Mouse (Mus musculus) myocyte (in vitro differentiated cells): ENCODE measurements at regions not wholly inside any gene's neighbourhood (a gene's known extent, or its start where the extent isn't known, plus 50 kb on each side); places are given as distances from the start of the nearest gene placed in this dataset.

ENCODE experiments used
- H3K27me3 ChIP-seq: one replicate; pipeline ENCODE4 v1.6.1; 2011; ENCODE audit not compliant: control insufficient read depth, insufficient read depth, insufficient read length
- H3K36me3 ChIP-seq: one replicate; pipeline ENCODE4 v1.6.1; 2011; ENCODE audit not compliant: control insufficient read depth, insufficient read depth
- H3K4me2 ChIP-seq: one replicate; pipeline ENCODE4 v1.6.1; 2011; ENCODE audit warnings: low read depth, control low read depth
- H3K4me3 ChIP-seq: one replicate; pipeline ENCODE4 v1.5.1; 2011; ENCODE audit warnings: mild to moderate bottlenecking, control low read depth, moderate library complexity
- H3K79me2 ChIP-seq: one replicate; pipeline ENCODE4 v1.6.1; 2011; ENCODE audit not compliant: control insufficient read depth, insufficient read depth
- H3ac ChIP-seq: one replicate; pipeline ENCODE4 v1.6.1; 2011; ENCODE audit not compliant: control insufficient read depth, insufficient read length
- CEBPB ChIP-seq: IDR thresholded peaks from 2 replicates; pipeline ENCODE4 v1.6.1; 2011; ENCODE audit warnings: mild to moderate bottlenecking, moderate library complexity; ENCODE audit not compliant: poor library complexity, insufficient read depth, severe bottlenecking
- E2F4 ChIP-seq: IDR thresholded peaks from one replicate; pipeline ENCODE4 v1.6.1; 2011; ENCODE audit warnings: mild to moderate bottlenecking, control low read depth, moderate library complexity; ENCODE audit not compliant: insufficient read depth
- MAX ChIP-seq: IDR thresholded peaks from one replicate; pipeline ENCODE4 v1.6.1; 2011; ENCODE audit warnings: low read depth, mild to moderate bottlenecking, control low read depth
- MYOD1 ChIP-seq, 3 experiments: IDR thresholded peaks; one replicate each; pipeline ENCODE4 v1.6.1; 2011; ENCODE audit warnings: control low read depth in 2 of 3, low read depth in 2 of 3, mild to moderate bottlenecking in 2 of 3, moderate library complexity in 1 of 3; ENCODE audit not compliant: insufficient read length in 2 of 3, control insufficient read depth in 1 of 3
- MYOG ChIP-seq, 3 experiments: IDR thresholded peaks; one replicate each; pipeline ENCODE4 v1.6.1; 2011; ENCODE audit warnings: control low read depth in 2 of 3, low read depth in 2 of 3, mild to moderate bottlenecking in 2 of 3; ENCODE audit not compliant: insufficient read length in 2 of 3, control insufficient read depth in 1 of 3, insufficient read depth in 1 of 3
- POLR2A ChIP-seq: IDR thresholded peaks from one replicate; pipeline ENCODE4 v1.6.1; 2011; ENCODE audit warnings: low read depth, mild to moderate bottlenecking, control low read depth, moderate library complexity; ENCODE audit not compliant: insufficient read length
- POLR2AphosphoS2 ChIP-seq: IDR thresholded peaks from one replicate; pipeline ENCODE4 v1.6.1; 2011; ENCODE audit warnings: low read depth, control low read depth; ENCODE audit not compliant: insufficient read length
- REST ChIP-seq: IDR thresholded peaks from one replicate; pipeline ENCODE4 v1.6.1; 2011; ENCODE audit warnings: mild to moderate bottlenecking, control low read depth, moderate library complexity; ENCODE audit not compliant: insufficient read depth, insufficient read length
- SRF ChIP-seq: IDR thresholded peaks from one replicate; pipeline ENCODE4 v1.6.1; 2011; ENCODE audit warnings: low read depth; ENCODE audit not compliant: control insufficient read depth, insufficient read length
- TCF12 ChIP-seq: IDR thresholded peaks from one replicate; pipeline ENCODE4 v1.6.1; 2011; ENCODE audit warnings: mild to moderate bottlenecking, control low read depth; ENCODE audit not compliant: poor library complexity, insufficient read depth, severe bottlenecking
- TCF3 ChIP-seq: IDR thresholded peaks from one replicate; pipeline ENCODE4 v1.6.1; 2011; ENCODE audit warnings: low read depth, control low read depth; ENCODE audit not compliant: insufficient read length
- USF1 ChIP-seq: IDR thresholded peaks from one replicate; pipeline ENCODE4 v1.6.1; 2011; ENCODE audit warnings: low read depth, mild to moderate bottlenecking, control low read depth, moderate library complexity

GRCm38 (mm10) chr1:7586409-7586808 is 2778.7 kb downstream of the Gm37988 start:
- H3K79me2 ChIP-seq, result no peaks in the 10 kb centered on the region
- no peaks in the 10 kb centered on the region for H3K36me3 ChIP-seq
- no peak for TF ChIP-seq MYOG (IDR thresholded peaks at IDR 0.05; ENCODE audit: control insufficient read depth in 1 of 3, insufficient read depth in 1 of 3, insufficient read length in 2 of 3, low read depth in 2 of 3)
- TF ChIP-seq E2F4, result no peak
- no peak for TF ChIP-seq TCF3
- no peak for TF ChIP-seq CEBPB
- TF ChIP-seq USF1, result no peak
- TF ChIP-seq REST, result no peak
- TF ChIP-seq SRF, result no peak
- TF ChIP-seq POLR2AphosphoS2, result no peak
- no peak for TF ChIP-seq TCF12
- no peak for TF ChIP-seq POLR2A
- no peak for TF ChIP-seq MAX
- no peak for TF ChIP-seq MYOD1 (IDR thresholded peaks at IDR 0.05; ENCODE audit: control insufficient read depth in 1 of 3, insufficient read length in 2 of 3, low read depth in 2 of 3)
- no peak overlapping the region for H3K4me3 ChIP-seq
- H3K4me2 ChIP-seq, result no peak overlapping the region
- H3K27me3 ChIP-seq, result no peaks in the 10 kb centered on the region
- no peak overlapping the region for H3ac ChIP-seq

- Histone ChIP-seq H3K36me3 (no peaks in the 10 kb centered on the region), H3K27me3 (no peaks in the 10 kb centered on the region), H3ac (no peak overlapping the region), H3K79me2 (no peaks in the 10 kb centered on the region), H3K4me2 (no peak overlapping the region), H3K4me3 (no peak overlapping the region)
- no peak for TF ChIP-seq CEBPB
- TF ChIP-seq MYOD1 (IDR thresholded peaks at IDR 0.05; ENCODE audit: control insufficient read depth in 1 of 3, insufficient read length in 2 of 3, low read depth in 2 of 3), result no peak
- no peak for TF ChIP-seq REST
- TF ChIP-seq POLR2A, result no peak
- TF ChIP-seq TCF3, result no peak
- no peak for TF ChIP-seq MYOG (IDR thresholded peaks at IDR 0.05; ENCODE audit: control insufficient read depth in 1 of 3, insufficient read depth in 1 of 3, insufficient read length in 2 of 3, low read depth in 2 of 3)
- no peak for TF ChIP-seq USF1
- no peak for TF ChIP-seq TCF12
- no peak for TF ChIP-seq MAX
- no peak for TF ChIP-seq SRF
- no peak for TF ChIP-seq E2F4
- no peak for TF ChIP-seq POLR2AphosphoS2
Measured at GRCm38 (mm10) chr1:7591327-7591726, 2783.6 kb downstream of the Gm37988 start.
